Mouse (Mus musculus) spleen, adult 2 months (tissue): ENCODE data around the gene Pgghg.

Experiments
- CTCF ChIP-seq: fragments of 200-500 bp; IDR thresholded peaks from 2 replicates; pipeline ENCODE4 v1.5.1; 2011; ENCODE audit warnings: mild to moderate bottlenecking, inconsistent platforms; ENCODE audit not compliant: insufficient read depth, insufficient read length, insufficient replicate concordance; ENCODE audit errors: extremely low read depth
- POLR2A ChIP-seq: fragments of 200-500 bp; IDR thresholded peaks from 2 replicates; pipeline ENCODE4 v1.6.1; 2011; ENCODE audit warnings: low read depth, low read length, inconsistent platforms

GRCm38 (mm10) chr7:140899121-140899520 is 42.1 kb upstream of the Pgghg start:
- no peak for TF ChIP-seq POLR2A
- no peak for TF ChIP-seq CTCF
